Mouse (Mus musculus): ENCODE results near the gene Kirrel3.

- TF ChIP-seq EP300 (IDR thresholded peaks at IDR 0.05; ENCODE audit: low read depth) (no peak), CTCF (IDR thresholded peaks at IDR 0.05; ENCODE audit: low read depth) (no peak)
Observed at GRCm38 (mm10) chr9:34760521-34760920, 274.8 kb downstream of the Kirrel3 start.
